Mouse (Mus musculus) forebrain, embryonic 13.5 days (tissue): Measurements from ENCODE around the gene Rasd1. TPM values are rescaled to one million over a fixed set of nuclear protein-coding genes. Genes with fewer than 3 reads are reported as not detected.

Source experiments
- ATAC-seq: fragments of 200-750 bp; cut with Nextera tagmentation; 2 replicates; pipeline ENCODE4 v1.8.0; 2017
- H3K27ac ChIP-seq: fragments of 300-500 bp; sonication (generic); 2 replicates; pipeline ENCODE4 v1.5.1; 2015; ENCODE audit warnings: inconsistent platforms, mild to moderate bottlenecking, moderate library complexity
- H3K27me3 ChIP-seq: fragments of 300-500 bp; sonication (generic); 2 replicates; pipeline ENCODE4 v1.6.1; 2015; ENCODE audit warnings: mild to moderate bottlenecking, inconsistent platforms
- H3K36me3 ChIP-seq: fragments of 300-500 bp; sonication (generic); 2 replicates; pipeline ENCODE4 v1.6.1; 2015; ENCODE audit warnings: mild to moderate bottlenecking, inconsistent platforms; ENCODE audit not compliant: poor library complexity, severe bottlenecking
- H3K4me1 ChIP-seq: fragments of 300-500 bp; sonication (generic); 2 replicates; pipeline ENCODE4 v1.6.1; 2015; ENCODE audit warnings: inconsistent platforms
- H3K4me2 ChIP-seq: fragments of 300-500 bp; sonication (generic); 2 replicates; pipeline ENCODE4 v1.6.1; 2015; ENCODE audit warnings: inconsistent platforms, mild to moderate bottlenecking, moderate library complexity
- H3K4me3 ChIP-seq: fragments of 300-500 bp; sonication (generic); 2 replicates; pipeline ENCODE4 v1.5.1; 2015; ENCODE audit warnings: mild to moderate bottlenecking, inconsistent platforms
- H3K9ac ChIP-seq: fragments of 300-500 bp; sonication (generic); 2 replicates; pipeline ENCODE4 v1.6.1; 2015; ENCODE audit warnings: mild to moderate bottlenecking, inconsistent platforms
- H3K9me3 ChIP-seq: fragments of 300-500 bp; sonication (generic); replicated peaks from 2 replicates; pipeline ENCODE4 v1.6.1; 2016; ENCODE audit warnings: inconsistent platforms
- WGBS: fragments of 180-500 bp; shearing (Covaris S2); methylation state at CpG from one replicate; pipeline ENCODE4 v1.1.7; 2015; 5-methylcytosine and 5-hydroxymethylcytosine counted together
- polyA plus RNA-seq: library from polyadenylated mRNA; unstranded; fragments of >200 nt; fragmentation: Nextera tagmentation; extraction: Ambion mirVana; gene quantifications from 2 replicates; pipeline ENCODE4 v1.2.1, GENCODE M21; 2015

The Rasd1 gene
- polyA plus RNA-seq, 1 experiment from 2014 or later = 0.63 TPM

- Histone ChIP-seq H3K27ac (no peak overlapping the region), H3K36me3 (no peaks in the 10 kb centered on the region), H3K4me1 (peaks cover 6% of the 10 kb centered on the region), H3K9ac (no peak overlapping the region; the same call in 1 of the 2 replicates), H3K9me3 (no peaks in the 10 kb centered on the region), H3K27me3 (no peaks in the 10 kb centered on the region), H3K4me2 (no peak overlapping the region), H3K4me3 (no peak overlapping the region)
- no peak for ATAC-seq
- 45% methylated on average over 2 of the region's 2 CpGs for WGBS
Observed at GRCm38 (mm10) chr11:59971691-59972090, 6.9 kb upstream of the Rasd1 start.

DNA sequence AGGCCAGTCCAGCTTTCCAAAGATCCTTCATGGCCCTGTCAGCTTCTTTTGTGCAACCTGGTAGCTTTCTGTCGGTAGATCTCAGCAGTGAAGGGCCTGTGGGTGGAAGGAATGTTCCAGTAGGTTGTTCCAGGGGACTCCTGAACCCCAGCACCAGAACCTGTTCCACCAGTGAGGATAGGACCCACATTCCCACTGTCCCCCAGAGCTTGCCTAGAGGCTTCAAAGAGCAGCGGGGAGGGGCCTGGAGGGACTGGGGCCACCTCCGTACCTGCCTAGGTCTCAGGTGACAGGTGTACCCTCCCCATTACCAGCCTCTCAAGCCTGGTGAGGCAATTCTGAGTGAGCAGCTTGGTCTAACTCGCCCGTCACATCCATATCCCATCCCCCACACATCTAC, 6.0 kb upstream of the Rasd1 start:
- WGBS = 77% methylated on average over 5 of the region's 5 CpGs
- Histone ChIP-seq H3K4me3 (no peak overlapping the region), H3K9ac (no peak overlapping the region), H3K27ac (no peak overlapping the region), H3K9me3 (no peaks in the 10 kb centered on the region), H3K4me1 (peaks cover 6% of the 10 kb centered on the region), H3K36me3 (no peaks in the 10 kb centered on the region), H3K27me3 (peaks cover 6% of the 10 kb centered on the region; the same call in 1 of the 2 replicates), H3K4me2 (no peak overlapping the region)
- ATAC-seq = no peak

GRCm38 (mm10) chr11:59967765-59968164, 3.0 kb upstream of the Rasd1 start:
- no peak overlapping the region for H3K27ac ChIP-seq
- no peak for ATAC-seq
- H3K9me3 ChIP-seq = no peaks in the 10 kb centered on the region
- peaks cover 25% of the 10 kb centered on the region for H3K4me1 ChIP-seq
- H3K36me3 ChIP-seq = no peaks in the 10 kb centered on the region
- peaks cover 31% of the 10 kb centered on the region for H3K27me3 ChIP-seq
- H3K9ac ChIP-seq = no peak overlapping the region
- 91% methylated on average over 1 of the region's 1 CpGs for WGBS
- no peak overlapping the region for H3K4me2 ChIP-seq
- H3K4me3 ChIP-seq = no peak overlapping the region

DNA sequence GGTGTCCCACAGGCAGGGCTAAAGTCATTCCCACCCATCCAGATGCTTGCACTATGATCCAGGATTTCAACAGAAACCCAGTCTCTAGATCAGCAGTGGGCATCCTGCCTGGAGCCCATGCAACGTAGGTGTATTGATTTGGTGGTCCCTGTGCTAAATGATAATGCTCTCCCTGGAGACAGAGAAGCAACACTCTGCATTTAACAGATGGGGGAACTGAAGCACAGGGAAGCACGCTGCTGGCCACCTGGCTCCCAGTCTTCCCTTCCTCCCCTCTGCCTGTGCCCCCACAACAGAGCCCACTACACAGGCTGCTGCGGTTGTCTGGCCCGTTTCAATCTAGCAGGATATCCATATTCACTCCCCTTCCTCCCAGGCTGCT, 1.3 kb upstream of the Rasd1 start:
- 80% methylated on average over 4 of the region's 4 CpGs for WGBS
- Histone ChIP-seq H3K27me3 (peaks cover 35% of the 10 kb centered on the region), H3K9ac (no peak overlapping the region)

DNA sequence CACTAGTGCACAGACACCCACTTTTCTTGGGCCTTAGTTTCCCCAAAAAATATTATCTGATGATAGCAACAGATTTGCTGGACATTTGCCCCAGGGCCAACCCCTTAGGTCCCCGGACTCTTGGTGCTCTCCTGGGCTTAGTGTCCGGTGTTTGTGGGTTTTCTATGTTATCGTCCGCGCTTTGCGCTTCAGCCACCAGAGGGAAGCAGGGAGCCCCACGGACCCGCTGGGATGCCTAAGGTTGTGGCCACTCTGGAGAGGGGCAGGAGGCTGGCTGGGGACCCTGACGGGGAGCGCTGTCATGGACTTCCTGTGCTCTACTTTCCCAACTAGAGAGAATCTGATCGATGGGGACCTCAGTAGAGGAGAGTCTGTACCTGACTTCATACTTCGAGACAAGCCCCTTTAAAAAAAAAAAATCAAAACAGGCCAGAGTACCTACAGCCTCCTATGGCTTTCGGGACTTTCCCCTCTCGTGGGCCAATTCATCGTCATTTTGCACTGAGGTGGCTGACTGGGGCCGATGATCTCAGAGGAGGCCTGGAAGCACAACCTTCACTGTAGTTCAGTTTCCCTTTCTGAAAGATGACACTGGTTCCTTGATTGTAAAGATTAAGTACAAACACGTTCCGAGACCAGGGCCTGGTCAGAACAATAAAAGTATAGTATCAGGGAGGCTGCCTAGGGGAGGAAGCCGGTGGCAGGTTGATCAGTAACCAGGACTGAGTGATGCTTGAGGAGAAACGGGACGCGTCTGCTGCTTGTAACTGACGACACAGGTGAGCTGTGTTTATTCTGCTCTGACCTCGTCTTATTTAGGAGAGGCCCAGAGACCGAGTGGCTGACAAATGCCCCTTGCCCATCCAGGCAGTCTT, 720 bp upstream of the Rasd1 start:
- WGBS = 35% methylated on average over 25 of the region's 25 CpGs
- peaks cover 25% of the 10 kb centered on the region for H3K4me1 ChIP-seq
- peak; percentile 70 for ATAC-seq
- peak overlapping the region; percentile 95 for H3K4me2 ChIP-seq
- H3K9ac ChIP-seq = peak overlapping the region; percentile 64
- H3K27me3 ChIP-seq = peaks cover 35% of the 10 kb centered on the region
- H3K36me3 ChIP-seq = peaks cover 23% of the 10 kb centered on the region
- no peaks in the 10 kb centered on the region for H3K9me3 ChIP-seq
- H3K27ac ChIP-seq = no peak overlapping the region
- H3K4me3 ChIP-seq = peak overlapping the region; percentile 45

More for the DNA sequence above, 1.3 kb upstream of the Rasd1 start:
- H3K36me3 ChIP-seq = peaks cover 17% of the 10 kb centered on the region
- no peak overlapping the region for H3K4me2 ChIP-seq
- no peaks in the 10 kb centered on the region for H3K9me3 ChIP-seq
- ATAC-seq = no peak
- H3K4me3 ChIP-seq = no peak overlapping the region
- H3K4me1 ChIP-seq = peaks cover 25% of the 10 kb centered on the region
- H3K27ac ChIP-seq = no peak overlapping the region

GRCm38 (mm10) chr11:59964163-59964758, 483 bp downstream of the Rasd1 start:
- Histone ChIP-seq H3K4me3 (peak overlapping the region; percentile 45), H3K9me3 (no peaks in the 10 kb centered on the region), H3K4me2 (peak overlapping the region; percentile 95), H3K9ac (peak overlapping the region; percentile 64), H3K36me3 (peaks cover 24% of the 10 kb centered on the region), H3K4me1 (peaks cover 25% of the 10 kb centered on the region), H3K27me3 (peaks cover 35% of the 10 kb centered on the region), H3K27ac (no peak overlapping the region)
- 1% methylated on average over 33 of the region's 33 CpGs for WGBS
- 0 out of 2 replicates have a peak, but pooled peaks have one; percentile 4 for ATAC-seq

DNA sequence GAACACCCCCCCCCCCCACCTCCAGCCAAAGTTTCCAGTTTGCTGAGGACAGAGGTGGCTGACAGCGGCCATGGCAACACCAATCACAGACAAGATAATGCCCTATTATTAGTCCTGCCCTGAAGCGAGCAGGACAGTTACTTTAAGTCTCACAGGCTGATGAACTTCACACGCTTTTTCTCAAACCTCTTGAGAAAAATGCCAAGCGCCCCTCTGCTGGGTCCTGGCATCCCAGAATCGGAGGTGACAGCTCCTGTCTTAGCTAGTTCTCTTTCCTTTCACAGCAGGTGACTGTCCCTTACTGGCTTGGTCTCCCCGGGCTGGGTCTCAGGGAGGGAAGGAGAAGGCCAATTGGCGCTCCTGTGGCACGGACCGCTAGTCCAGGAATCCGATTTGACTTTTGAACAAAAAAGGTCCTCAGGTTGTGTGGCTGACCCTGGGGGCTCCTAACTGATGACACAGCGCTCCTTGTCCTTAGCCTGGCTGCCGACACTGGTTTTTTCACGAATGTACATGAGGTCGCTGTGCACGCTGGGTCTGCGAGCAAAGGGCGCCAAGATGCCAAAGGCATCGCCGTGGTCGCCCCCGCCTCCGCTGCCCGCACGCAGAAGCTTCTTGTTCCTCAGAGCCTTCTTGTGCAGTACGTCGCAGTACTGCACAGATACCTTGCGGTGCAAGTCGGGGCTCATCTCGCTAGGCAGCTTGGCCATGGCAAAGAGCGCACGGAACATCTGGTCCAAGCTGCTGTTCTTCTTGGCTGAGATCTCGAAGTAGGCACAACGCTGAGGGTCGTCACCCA, 1.2 kb downstream of the Rasd1 start:
- H3K9me3 ChIP-seq = no peaks in the 10 kb centered on the region
- no peak overlapping the region for H3K27ac ChIP-seq
- peak overlapping the region; percentile 95 for H3K4me2 ChIP-seq
- peak overlapping the region; percentile 64 for H3K9ac ChIP-seq
- ATAC-seq = no peak
- H3K4me1 ChIP-seq = peaks cover 25% of the 10 kb centered on the region
- peak overlapping the region; percentile 45 for H3K4me3 ChIP-seq
- peaks cover 24% of the 10 kb centered on the region for H3K36me3 ChIP-seq
- 6% methylated on average over 34 of the region's 34 CpGs for WGBS
- peaks cover 35% of the 10 kb centered on the region for H3K27me3 ChIP-seq

DNA sequence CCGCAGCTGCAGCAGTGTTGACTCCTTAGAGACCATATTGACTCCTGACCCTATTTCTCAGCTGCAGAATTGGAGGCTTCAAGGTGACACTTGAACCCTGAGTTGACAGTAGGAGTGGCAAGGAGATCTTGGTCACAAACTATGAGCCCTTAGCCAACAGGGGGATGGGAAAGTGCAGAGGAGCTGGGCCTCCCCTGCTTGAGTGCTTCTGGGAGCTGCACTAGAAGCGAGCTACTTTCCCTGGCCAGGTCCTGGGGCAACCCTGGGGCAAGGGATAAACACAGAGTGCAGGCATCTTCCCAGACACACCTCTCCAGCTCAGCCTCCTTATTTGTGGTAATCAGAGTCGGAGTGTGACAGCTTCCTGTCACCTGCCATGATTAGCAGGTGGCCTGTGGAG, 2.2 kb downstream of the Rasd1 start:
- WGBS = 65% methylated on average over 3 of the region's 3 CpGs
- no peak overlapping the region for H3K9ac ChIP-seq
- peaks cover 24% of the 10 kb centered on the region for H3K36me3 ChIP-seq
- ATAC-seq = no peak
- H3K4me3 ChIP-seq = no peak overlapping the region
- no peak overlapping the region for H3K4me2 ChIP-seq
- peaks cover 35% of the 10 kb centered on the region for H3K27me3 ChIP-seq
- H3K4me1 ChIP-seq = peaks cover 25% of the 10 kb centered on the region
- no peaks in the 10 kb centered on the region for H3K9me3 ChIP-seq
- no peak overlapping the region for H3K27ac ChIP-seq

- ATAC-seq = no peak
Observed at GRCm38 (mm10) chr11:59961338-59961875, 3.3 kb downstream of the Rasd1 start.

DNA sequence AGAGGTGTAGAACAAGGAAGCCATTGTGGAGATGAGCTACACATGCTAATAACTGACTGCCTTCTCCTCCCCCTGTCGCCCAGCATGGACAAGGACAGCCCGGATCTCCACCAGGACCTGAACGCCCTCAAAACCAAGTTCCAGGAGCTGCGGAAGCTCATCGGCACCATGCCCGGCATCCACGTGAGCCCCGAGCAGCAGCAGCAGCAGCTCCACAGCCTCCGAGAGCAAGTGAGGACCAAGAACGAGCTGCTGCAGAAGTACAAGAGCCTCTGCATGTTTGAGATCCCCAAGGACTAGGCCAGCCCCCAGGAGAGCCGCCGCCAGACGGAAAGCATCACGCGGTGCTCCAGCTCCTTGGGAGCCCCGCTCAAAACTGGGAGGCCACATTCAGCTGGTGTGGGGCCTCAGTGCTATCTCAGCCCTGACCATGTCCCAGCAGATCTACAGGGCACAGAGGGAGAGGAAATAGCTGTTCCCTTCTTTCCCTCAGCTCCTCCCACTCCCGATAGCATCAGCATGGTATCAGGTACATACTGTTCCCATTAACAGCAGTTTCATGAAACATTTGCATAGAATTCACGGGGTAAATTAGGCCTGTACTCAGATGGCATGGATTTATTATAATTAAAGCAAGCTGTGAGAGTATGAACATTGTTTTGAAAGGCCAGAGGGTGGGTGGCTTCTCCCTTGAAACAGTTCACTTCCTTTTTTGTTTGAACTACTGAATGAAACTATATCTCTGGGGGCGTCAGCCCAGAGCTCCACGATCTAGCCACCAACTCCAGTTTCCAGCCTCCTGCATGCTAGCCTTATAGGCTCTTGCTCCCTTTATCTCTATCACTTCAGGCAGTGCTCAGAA, 4.0 kb downstream of the Rasd1 start:
- Histone ChIP-seq H3K4me1 (peaks cover 25% of the 10 kb centered on the region), H3K27ac (no peak overlapping the region), H3K27me3 (peaks cover 28% of the 10 kb centered on the region), H3K9me3 (no peaks in the 10 kb centered on the region), H3K4me2 (no peak overlapping the region), H3K4me3 (no peak overlapping the region), H3K36me3 (peaks cover 27% of the 10 kb centered on the region), H3K9ac (no peak overlapping the region)
- 90% methylated on average over 20 of the region's 20 CpGs for WGBS
- ATAC-seq = no peak

More at GRCm38 (mm10) chr11:59961338-59961875, 3.3 kb downstream of the Rasd1 start:
- no peak overlapping the region for H3K27ac ChIP-seq
- peaks cover 34% of the 10 kb centered on the region for H3K27me3 ChIP-seq
- no peak overlapping the region for H3K4me3 ChIP-seq
- peaks cover 25% of the 10 kb centered on the region for H3K4me1 ChIP-seq
- peaks cover 27% of the 10 kb centered on the region for H3K36me3 ChIP-seq
- H3K9me3 ChIP-seq = no peaks in the 10 kb centered on the region
- 85% methylated on average over 9 of the region's 9 CpGs for WGBS
- no peak overlapping the region for H3K9ac ChIP-seq
- no peak overlapping the region for H3K4me2 ChIP-seq

GRCm38 (mm10) chr11:59959453-59959852, 5.3 kb downstream of the Rasd1 start:
- no peaks in the 10 kb centered on the region for H3K9me3 ChIP-seq
- H3K9ac ChIP-seq = no peak overlapping the region
- no peak overlapping the region for H3K4me2 ChIP-seq
- H3K4me3 ChIP-seq = no peak overlapping the region
- whole genome bisulfite sequencing = 73% methylated on average over 4 of the region's 4 CpGs
- H3K4me1 ChIP-seq = peaks cover 13% of the 10 kb centered on the region
- H3K27me3 ChIP-seq = peaks cover 20% of the 10 kb centered on the region
- H3K36me3 ChIP-seq = peaks cover 27% of the 10 kb centered on the region
- ATAC-seq = no peak
- H3K27ac ChIP-seq = no peak overlapping the region
